Mouse (Mus musculus) forebrain, embryonic 13.5 days (tissue): ENCODE data around the gene Pou2f2. TPM values are rescaled to one million over a fixed set of nuclear protein-coding genes. Genes with fewer than 3 reads are reported as not detected.

Source experiments
- ATAC-seq: fragments of 200-750 bp; cut with Nextera tagmentation; 2 replicates; pipeline ENCODE4 v1.8.0; 2017
- H3K27ac ChIP-seq: fragments of 300-500 bp; sonication (generic); 2 replicates; pipeline ENCODE4 v1.5.1; 2015; ENCODE audit warnings: inconsistent platforms, mild to moderate bottlenecking, moderate library complexity
- H3K27me3 ChIP-seq: fragments of 300-500 bp; sonication (generic); 2 replicates; pipeline ENCODE4 v1.6.1; 2015; ENCODE audit warnings: mild to moderate bottlenecking, inconsistent platforms
- H3K36me3 ChIP-seq: fragments of 300-500 bp; sonication (generic); 2 replicates; pipeline ENCODE4 v1.6.1; 2015; ENCODE audit warnings: mild to moderate bottlenecking, inconsistent platforms; ENCODE audit not compliant: poor library complexity, severe bottlenecking
- H3K4me1 ChIP-seq: fragments of 300-500 bp; sonication (generic); 2 replicates; pipeline ENCODE4 v1.6.1; 2015; ENCODE audit warnings: inconsistent platforms
- H3K4me2 ChIP-seq: fragments of 300-500 bp; sonication (generic); 2 replicates; pipeline ENCODE4 v1.6.1; 2015; ENCODE audit warnings: inconsistent platforms, mild to moderate bottlenecking, moderate library complexity
- H3K4me3 ChIP-seq: fragments of 300-500 bp; sonication (generic); 2 replicates; pipeline ENCODE4 v1.5.1; 2015; ENCODE audit warnings: mild to moderate bottlenecking, inconsistent platforms
- H3K9ac ChIP-seq: fragments of 300-500 bp; sonication (generic); 2 replicates; pipeline ENCODE4 v1.6.1; 2015; ENCODE audit warnings: mild to moderate bottlenecking, inconsistent platforms
- H3K9me3 ChIP-seq: fragments of 300-500 bp; sonication (generic); replicated peaks from 2 replicates; pipeline ENCODE4 v1.6.1; 2016; ENCODE audit warnings: inconsistent platforms
- WGBS: fragments of 180-500 bp; shearing (Covaris S2); methylation state at CpG from one replicate; pipeline ENCODE4 v1.1.7; 2015; 5-methylcytosine and 5-hydroxymethylcytosine counted together
- polyA plus RNA-seq: library from polyadenylated mRNA; unstranded; fragments of >200 nt; fragmentation: Nextera tagmentation; extraction: Ambion mirVana; gene quantifications from 2 replicates; pipeline ENCODE4 v1.2.1, GENCODE M21; 2015

Gene Pou2f2
- polyA plus RNA-seq, 1 experiment from 2014 or later = 22.2 TPM

GRCm38 (mm10) chr7:25156158-25156648 lies 23.3 kb downstream of the Pou2f2 start:
- Histone ChIP-seq H3K9ac (0 out of 2 replicates have a peak overlapping the region, but pooled peaks have one; percentile 30), H3K4me1 (peaks cover 52% of the 10 kb centered on the region), H3K9me3 (no peaks in the 10 kb centered on the region), H3K36me3 (no peaks in the 10 kb centered on the region), H3K4me3 (no peak overlapping the region), H3K27me3 (0 out of 2 replicates have a peak, but pooled peaks cover 5% of the 10 kb centered on the region), H3K27ac (no peak overlapping the region), H3K4me2 (no peak overlapping the region)
- no peak for ATAC-seq
- WGBS = 34% methylated on average over 14 of the region's 14 CpGs

- H3K9ac ChIP-seq = 0 out of 2 replicates have a peak overlapping the region, but pooled peaks have one; percentile 30
- no peak for ATAC-seq
- peak overlapping the region; percentile 4; the same call in 1 of the 2 replicates for H3K4me2 ChIP-seq
- H3K4me1 ChIP-seq = peaks cover 58% of the 10 kb centered on the region
- H3K36me3 ChIP-seq = no peaks in the 10 kb centered on the region
- H3K27me3 ChIP-seq = 0 out of 2 replicates have a peak, but pooled peaks cover 5% of the 10 kb centered on the region
- 0 out of 2 replicates have a peak overlapping the region, but pooled peaks have one; percentile 79 for H3K27ac ChIP-seq
- no peaks in the 10 kb centered on the region for H3K9me3 ChIP-seq
- H3K4me3 ChIP-seq = no peak overlapping the region
- WGBS = 17% methylated on average over 16 of the region's 17 CpGs
These were observed 23.9 kb downstream of the Pou2f2 start for GRCm38 (mm10) chr7:25155469-25156157.

- 63% methylated on average over 4 of the region's 4 CpGs for WGBS
- Histone ChIP-seq H3K9me3 (no peaks in the 10 kb centered on the region), H3K9ac (peak overlapping the region; percentile 34; the same call in 1 of the 2 replicates), H3K4me2 (peak overlapping the region; percentile 46), H3K4me3 (no peak overlapping the region), H3K27me3 (peaks cover 8% of the 10 kb centered on the region; the same call in 1 of the 2 replicates), H3K4me1 (peaks cover 67% of the 10 kb centered on the region), H3K36me3 (no peaks in the 10 kb centered on the region), H3K27ac (peak overlapping the region; percentile 79)
- no peak for ATAC-seq
These were observed 24.9 kb downstream of the Pou2f2 start for GRCm38 (mm10) chr7:25154648-25155047.

GRCm38 (mm10) chr7:25153841-25154240 lies 25.7 kb downstream of the Pou2f2 start:
- Histone ChIP-seq H3K27ac (peak overlapping the region; percentile 79), H3K36me3 (no peaks in the 10 kb centered on the region), H3K9me3 (no peaks in the 10 kb centered on the region), H3K4me2 (peak overlapping the region; percentile 46; the same call in 1 of the 2 replicates), H3K4me1 (peaks cover 69% of the 10 kb centered on the region), H3K27me3 (peaks cover 9% of the 10 kb centered on the region; the same call in 1 of the 2 replicates), H3K4me3 (no peak overlapping the region), H3K9ac (0 out of 2 replicates have a peak overlapping the region, but pooled peaks have one; percentile 9)
- WGBS = 38% methylated on average over 7 of the region's 7 CpGs
- ATAC-seq = no peak

GRCm38 (mm10) chr7:25151916-25152556 lies 27.5 kb downstream of the Pou2f2 start:
- peak overlapping the region; percentile 78 for H3K27ac ChIP-seq
- peak overlapping the region; percentile 56 for H3K9ac ChIP-seq
- ATAC-seq = peak; percentile 36
- peaks cover 9% of the 10 kb centered on the region; the same call in 1 of the 2 replicates for H3K27me3 ChIP-seq
- H3K4me3 ChIP-seq = peak overlapping the region; percentile 12
- WGBS = 16% methylated on average over 9 of the region's 10 CpGs
- peaks cover 69% of the 10 kb centered on the region for H3K4me1 ChIP-seq
- no peaks in the 10 kb centered on the region for H3K36me3 ChIP-seq
- H3K4me2 ChIP-seq = peak overlapping the region; percentile 46
- H3K9me3 ChIP-seq = no peaks in the 10 kb centered on the region

GRCm38 (mm10) chr7:25151009-25151408 lies 28.5 kb downstream of the Pou2f2 start:
- H3K27ac ChIP-seq = peak overlapping the region; percentile 78
- H3K27me3 ChIP-seq = peaks cover 4% of the 10 kb centered on the region; the same call in 1 of the 2 replicates
- H3K4me3 ChIP-seq = no peak overlapping the region
- 2% methylated on average over 6 of the region's 7 CpGs for WGBS
- ATAC-seq = no peak; the same call in 1 of the 2 replicates
- peaks cover 65% of the 10 kb centered on the region for H3K4me1 ChIP-seq
- peak overlapping the region; percentile 56 for H3K9ac ChIP-seq
- H3K36me3 ChIP-seq = no peaks in the 10 kb centered on the region
- peak overlapping the region; percentile 46 for H3K4me2 ChIP-seq
- H3K9me3 ChIP-seq = no peaks in the 10 kb centered on the region

GRCm38 (mm10) chr7:25150151-25150663 lies 29.3 kb downstream of the Pou2f2 start:
- Histone ChIP-seq H3K36me3 (no peaks in the 10 kb centered on the region), H3K27ac (peak overlapping the region; percentile 78), H3K9me3 (no peaks in the 10 kb centered on the region), H3K27me3 (peaks cover 4% of the 10 kb centered on the region; the same call in 1 of the 2 replicates), H3K4me1 (peaks cover 57% of the 10 kb centered on the region), H3K4me2 (peak overlapping the region; percentile 46), H3K4me3 (0 out of 2 replicates have a peak overlapping the region, but pooled peaks have one; percentile 3), H3K9ac (0 out of 2 replicates have a peak overlapping the region, but pooled peaks have one; percentile 37)
- WGBS = under 1% methylated on average over 18 of the region's 18 CpGs
- peak; percentile 46; the same call in 1 of the 2 replicates for ATAC-seq

- Histone ChIP-seq H3K9ac (no peak overlapping the region), H3K4me3 (no peak overlapping the region)
These were observed 33.6 kb downstream of the Pou2f2 start for GRCm38 (mm10) chr7:25145896-25146295.

GRCm38 (mm10) chr7:25141761-25142160 lies 37.8 kb downstream of the Pou2f2 start:
- Histone ChIP-seq H3K27ac (no peak overlapping the region), H3K4me3 (no peak overlapping the region), H3K4me2 (no peak overlapping the region), H3K27me3 (peaks cover 6% of the 10 kb centered on the region), H3K4me1 (no peaks in the 10 kb centered on the region), H3K36me3 (no peaks in the 10 kb centered on the region), H3K9ac (no peak overlapping the region), H3K9me3 (no peaks in the 10 kb centered on the region)
- WGBS = 10% methylated on average over 5 of the region's 5 CpGs
- no peak for ATAC-seq

More at GRCm38 (mm10) chr7:25145896-25146295, 33.6 kb downstream of the Pou2f2 start:
- no peak for ATAC-seq
- 5% methylated on average over 10 of the region's 10 CpGs for WGBS
- Histone ChIP-seq H3K27ac (no peak overlapping the region), H3K27me3 (peaks cover 4% of the 10 kb centered on the region; the same call in 1 of the 2 replicates), H3K4me2 (no peak overlapping the region), H3K4me1 (peaks cover 14% of the 10 kb centered on the region), H3K9me3 (no peaks in the 10 kb centered on the region), H3K36me3 (no peaks in the 10 kb centered on the region)

- Histone ChIP-seq H3K4me2 (no peak overlapping the region), H3K9me3 (no peaks in the 10 kb centered on the region; the same call in 1 of the 2 replicates), H3K27me3 (peaks cover 39% of the 10 kb centered on the region), H3K9ac (no peak overlapping the region), H3K27ac (no peak overlapping the region), H3K4me3 (no peak overlapping the region), H3K4me1 (peaks cover 15% of the 10 kb centered on the region), H3K36me3 (0 out of 2 replicates have a peak, but pooled peaks cover 4% of the 10 kb centered on the region)
- ATAC-seq = no peak
- 49% methylated on average over 3 of the region's 3 CpGs for WGBS
These were observed 42.0 kb downstream of the Pou2f2 start for GRCm38 (mm10) chr7:25137553-25137952.
